Mouse (Mus musculus) olfactory bulb, adult 2 months (tissue): Measurements from ENCODE around the gene Slc5a10.

Source experiments
- CTCF ChIP-seq: fragments of 200-500 bp; IDR thresholded peaks from 2 replicates; pipeline ENCODE4 v1.5.1; 2012; ENCODE audit warnings: low read depth, mild to moderate bottlenecking, low read length, moderate library complexity; ENCODE audit not compliant: insufficient read depth
- POLR2A ChIP-seq: fragments of 200-500 bp; IDR thresholded peaks from 2 replicates; pipeline ENCODE4 v1.6.1; 2012; ENCODE audit warnings: mild to moderate bottlenecking, low read depth, low read length, moderate library complexity; ENCODE audit not compliant: insufficient read depth

DNA sequence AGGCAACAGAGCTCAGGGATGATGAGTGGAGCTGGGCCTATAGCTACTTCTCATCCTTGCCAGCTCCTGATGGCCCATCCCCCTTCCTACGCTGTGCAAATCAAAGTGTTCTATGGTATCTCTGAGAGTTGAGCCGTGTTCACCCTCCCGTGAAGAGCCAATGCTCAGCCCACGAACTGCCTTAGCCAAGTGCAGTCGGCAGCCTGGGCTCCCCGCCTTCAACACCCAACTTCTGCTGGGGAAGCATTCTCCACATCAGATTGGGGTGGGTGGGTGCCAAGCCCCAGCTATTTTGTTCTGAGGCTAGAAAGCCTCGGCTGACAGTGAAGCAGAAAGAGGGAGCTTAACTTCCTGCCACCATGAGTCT is 71.9 kb downstream of the Slc5a10 start:
- TF ChIP-seq CTCF (no peak), POLR2A (no peak)
